Mouse (Mus musculus) small intestine, adult 2 months (tissue): ENCODE measurements at regions not wholly inside any gene's neighbourhood (a gene's known extent, or its start where the extent isn't known, plus 50 kb on each side); places are given as distances from the start of the nearest gene placed in this dataset.
A peak's percentile ranks its signal among the peaks of the same experiment; 100 is the strongest.

Source experiments
- H3K27ac ChIP-seq: fragments of 200-500 bp; 2 replicates; pipeline ENCODE4 v1.5.1; 2012; ENCODE audit warnings: low read depth, low read length, control low read depth, inconsistent platforms; ENCODE audit not compliant: insufficient read depth
- H3K27me3 ChIP-seq: fragments of 200-500 bp; 2 replicates; pipeline ENCODE4 v1.6.1; 2012; ENCODE audit warnings: mild to moderate bottlenecking, moderate library complexity, low read length, inconsistent platforms; ENCODE audit not compliant: control insufficient read depth, insufficient read depth
- H3K36me3 ChIP-seq: fragments of 200-500 bp; 2 replicates; pipeline ENCODE4 v1.6.1; 2012; ENCODE audit warnings: mild to moderate bottlenecking, low read length, control low read depth, inconsistent platforms; ENCODE audit not compliant: control insufficient read depth, insufficient read depth
- H3K4me1 ChIP-seq: fragments of 200-500 bp; 2 replicates; pipeline ENCODE4 v1.6.1; 2012; ENCODE audit warnings: low read length, inconsistent platforms, mixed read lengths; ENCODE audit not compliant: control insufficient read depth, insufficient read depth, insufficient read length
- H3K4me3 ChIP-seq: fragments of 200-500 bp; 2 replicates; pipeline ENCODE4 v1.5.1; 2012; ENCODE audit warnings: low read depth, mild to moderate bottlenecking, control low read depth, inconsistent platforms, low read length, moderate library complexity
- CTCF ChIP-seq: fragments of 200-500 bp; IDR thresholded peaks from 2 replicates; pipeline ENCODE4 v1.5.1; 2012; ENCODE audit warnings: low read depth, mild to moderate bottlenecking, control low read depth, inconsistent platforms, low read length, moderate library complexity, mixed read lengths; ENCODE audit not compliant: insufficient replicate concordance, insufficient read length; ENCODE audit errors: extremely low read depth
- POLR2A ChIP-seq: fragments of 200-500 bp; IDR thresholded peaks from 2 replicates; pipeline ENCODE4 v1.6.1; 2012; ENCODE audit warnings: low read depth, mild to moderate bottlenecking, control low read depth, inconsistent platforms, low read length, moderate library complexity
- WGBS: fragments of 180-500 bp; shearing (Covaris S2); methylation state at CpG from one replicate; pipeline ENCODE4 v1.1.7; 2018; 5-methylcytosine and 5-hydroxymethylcytosine counted together

DNA sequence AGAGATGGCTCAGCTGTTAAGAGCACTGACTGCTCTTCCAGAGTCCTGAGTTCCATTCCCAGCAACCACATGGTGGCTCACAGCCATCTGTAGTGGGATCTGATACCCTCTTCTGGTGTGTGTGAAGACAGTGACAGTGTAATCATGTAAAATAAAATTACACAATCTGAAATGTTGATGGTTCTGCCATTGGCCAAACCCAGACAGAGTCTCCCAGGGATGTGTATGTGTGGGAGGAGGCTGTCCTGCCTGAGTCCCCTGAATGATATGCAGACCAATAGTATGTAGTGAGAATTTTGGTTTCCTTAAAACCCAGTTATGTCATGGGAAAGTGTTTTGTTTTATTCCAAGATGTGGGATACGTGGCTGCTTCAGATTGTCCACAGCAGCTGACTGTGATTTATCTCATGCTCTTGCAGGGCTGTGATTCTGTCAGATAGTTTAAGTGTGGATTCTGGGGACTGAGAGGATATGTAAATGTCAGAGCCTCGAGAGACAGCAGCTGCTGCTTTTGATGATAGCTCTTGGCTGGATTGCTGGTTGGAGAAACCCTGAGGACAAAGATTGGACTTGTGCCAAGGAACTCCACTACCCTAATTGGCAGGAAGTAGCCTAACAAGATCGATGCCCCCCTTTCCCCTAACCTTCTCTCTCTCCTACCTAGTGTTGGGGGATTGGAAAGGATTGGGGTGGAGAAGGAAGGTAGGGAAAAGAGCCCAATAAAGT lies 321.6 kb upstream of the Arglu1 start:
- WGBS: 33% methylated on average over 3 of the region's 3 CpGs

GRCm38 (mm10) chr8:9008006-9008780 lies 317.9 kb upstream of the Arglu1 start:
- H3K4me1 ChIP-seq: no peaks in the 10 kb centered on the region

More for the DNA sequence above, 321.6 kb upstream of the Arglu1 start:
- H3K27ac ChIP-seq: no peak overlapping the region
- no peaks in the 10 kb centered on the region for H3K4me1 ChIP-seq
- no peak overlapping the region for H3K4me3 ChIP-seq
- TF ChIP-seq CTCF (no peak), POLR2A (no peak)
- H3K27me3 ChIP-seq: no peaks in the 10 kb centered on the region
- no peaks in the 10 kb centered on the region for H3K36me3 ChIP-seq

GRCm38 (mm10) chr8:8999914-9000313 lies 309.6 kb upstream of the Arglu1 start:
- 90% methylated on average over 5 of the region's 5 CpGs for WGBS

More at GRCm38 (mm10) chr8:9008006-9008780, 317.9 kb upstream of the Arglu1 start:
- Histone ChIP-seq H3K36me3 (no peaks in the 10 kb centered on the region), H3K27ac (no peak overlapping the region), H3K4me3 (no peak overlapping the region), H3K27me3 (no peaks in the 10 kb centered on the region)
- WGBS: 70% methylated on average over 11 of the region's 11 CpGs
- TF ChIP-seq CTCF: no peak

DNA sequence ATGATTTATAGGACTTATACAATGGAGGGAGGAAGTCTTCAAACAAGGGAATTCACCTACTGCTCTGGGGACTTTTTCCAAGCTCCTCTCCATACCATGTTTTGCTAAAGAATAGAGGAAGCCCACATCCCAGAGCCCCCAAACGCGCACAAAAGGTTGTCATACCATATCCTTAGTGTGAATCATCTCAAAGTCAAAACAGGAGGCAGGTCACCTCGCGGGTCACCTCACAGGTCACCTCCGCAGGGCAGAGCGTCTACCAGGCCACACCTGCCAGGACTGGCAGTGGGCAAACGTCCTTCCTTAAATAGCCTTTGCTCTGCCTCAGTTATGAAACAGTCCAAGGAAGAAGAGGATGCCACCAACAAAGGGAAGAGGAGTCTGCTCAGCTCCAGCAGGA lies 307.3 kb upstream of the Arglu1 start:
- WGBS: 75% methylated on average over 7 of the region's 7 CpGs
- Histone ChIP-seq H3K36me3 (no peaks in the 10 kb centered on the region), H3K4me3 (no peak overlapping the region), H3K4me1 (no peaks in the 10 kb centered on the region; the same call in 1 of the 2 replicates), H3K27ac (no peak overlapping the region), H3K27me3 (no peaks in the 10 kb centered on the region)
- no peak for TF ChIP-seq POLR2A
- TF ChIP-seq CTCF: no peak

More at GRCm38 (mm10) chr8:8999914-9000313, 309.6 kb upstream of the Arglu1 start:
- Histone ChIP-seq H3K27ac (no peak overlapping the region), H3K4me3 (no peak overlapping the region), H3K36me3 (no peaks in the 10 kb centered on the region), H3K4me1 (no peaks in the 10 kb centered on the region), H3K27me3 (no peaks in the 10 kb centered on the region)
- TF ChIP-seq POLR2A (no peak), CTCF (no peak)

DNA sequence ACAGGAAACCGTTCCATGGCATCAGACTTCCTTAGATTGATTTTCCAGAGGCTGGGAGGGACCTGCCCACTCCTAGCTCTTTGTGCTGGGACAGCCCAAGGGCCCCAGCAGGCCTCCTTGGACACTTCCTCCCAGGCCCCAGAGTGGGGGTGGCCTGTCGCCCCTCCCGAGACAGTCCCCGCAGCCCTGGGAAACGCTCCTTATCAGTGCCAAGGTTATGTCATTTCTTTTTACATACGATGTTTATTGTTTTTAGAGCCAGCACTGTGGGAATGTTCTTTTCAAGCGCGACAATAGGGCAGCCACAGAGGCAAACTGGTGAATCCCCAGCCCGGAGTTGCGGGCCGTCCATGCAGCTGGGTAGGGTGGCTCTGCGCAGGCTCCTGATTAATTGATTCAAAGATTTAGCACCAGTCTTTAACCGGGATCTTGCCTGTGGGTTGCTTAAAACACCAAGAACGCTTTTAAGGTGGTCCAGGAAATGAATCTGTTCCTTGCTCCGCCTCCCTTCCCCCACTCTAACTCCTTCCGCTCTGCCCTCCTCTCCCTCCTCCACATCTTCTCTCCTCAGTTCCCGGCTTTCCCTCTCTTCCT lies 304.4 kb upstream of the Arglu1 start:
- Histone ChIP-seq H3K36me3 (no peaks in the 10 kb centered on the region), H3K4me1 (no peaks in the 10 kb centered on the region; the same call in none of the 2 replicates), H3K4me3 (0 out of 2 replicates have a peak overlapping the region, but pooled peaks have one; percentile 8), H3K27me3 (no peaks in the 10 kb centered on the region), H3K27ac (no peak overlapping the region)
- TF ChIP-seq POLR2A (no peak), CTCF (no peak)
- WGBS: 16% methylated on average over 17 of the region's 17 CpGs

GRCm38 (mm10) chr8:8994008-8994407 lies 303.7 kb upstream of the Arglu1 start:
- H3K27me3 ChIP-seq: no peaks in the 10 kb centered on the region
- no peak overlapping the region for H3K4me3 ChIP-seq
- H3K27ac ChIP-seq: no peak overlapping the region

More at GRCm38 (mm10) chr8:8994008-8994407, 303.7 kb upstream of the Arglu1 start:
- TF ChIP-seq CTCF (no peak), POLR2A (no peak)
- WGBS: 62% methylated on average over 7 of the region's 7 CpGs
- Histone ChIP-seq H3K36me3 (no peaks in the 10 kb centered on the region), H3K4me1 (no peaks in the 10 kb centered on the region; the same call in none of the 2 replicates)
